Mouse (Mus musculus) liver, adult 2 months (tissue): Measurements from ENCODE around the gene Slc5a1.

Source experiments
- CTCF ChIP-seq: fragments of 200-500 bp; IDR thresholded peaks from 2 replicates; pipeline ENCODE4 v1.5.1; 2011; ENCODE audit warnings: low read depth, low read length, control low read depth
- POLR2A ChIP-seq: fragments of 200-500 bp; IDR thresholded peaks from 2 replicates; pipeline ENCODE4 v1.6.1; 2011; ENCODE audit warnings: low read length, control low read depth; ENCODE audit not compliant: insufficient read depth; ENCODE audit errors: extremely low read depth

DNA sequence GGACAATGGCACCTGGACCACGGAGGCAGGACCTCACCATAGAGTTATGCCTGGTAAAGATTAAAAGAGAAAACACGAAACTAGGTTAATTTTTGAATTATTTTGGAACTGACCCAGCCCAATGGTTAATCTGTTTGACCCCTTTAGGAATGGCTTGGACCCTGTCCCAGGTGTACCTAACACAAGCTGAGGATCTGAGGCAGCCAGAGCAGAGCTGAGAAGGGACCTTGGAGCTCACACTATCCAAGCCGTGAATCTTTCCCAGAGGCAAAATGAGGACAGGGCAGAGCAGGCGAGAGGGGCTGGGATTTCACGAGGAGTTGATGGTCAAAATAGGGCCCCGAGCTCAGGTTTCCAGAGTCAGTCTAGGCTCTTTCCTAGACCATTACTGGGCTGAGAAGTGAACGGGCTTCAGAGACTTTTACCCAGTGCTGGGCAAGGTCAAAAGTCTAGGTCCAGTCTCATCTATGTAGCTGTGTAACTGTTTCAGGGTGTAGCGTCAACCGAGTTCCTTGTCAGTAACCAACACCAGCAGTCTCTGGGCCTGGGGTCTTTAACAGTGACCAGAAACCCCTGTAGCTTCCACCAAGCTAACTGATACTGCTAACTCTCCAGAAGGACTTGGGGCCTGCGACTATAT is 47.8 kb upstream of the Slc5a1 start:
- TF ChIP-seq POLR2A (no peak), CTCF (no peak)
